Mouse (Mus musculus) thymus, postnatal 36 days (tissue): Measurements from ENCODE around the gene Col2a1.

Experiments used
- DNase-seq, 2 experiments: peaks; one replicate each; pipeline ENCODE4 v3.0.0; 2022; ENCODE audit warnings: mixed read lengths in 2 of 2

Col2a1 gene

DNA sequence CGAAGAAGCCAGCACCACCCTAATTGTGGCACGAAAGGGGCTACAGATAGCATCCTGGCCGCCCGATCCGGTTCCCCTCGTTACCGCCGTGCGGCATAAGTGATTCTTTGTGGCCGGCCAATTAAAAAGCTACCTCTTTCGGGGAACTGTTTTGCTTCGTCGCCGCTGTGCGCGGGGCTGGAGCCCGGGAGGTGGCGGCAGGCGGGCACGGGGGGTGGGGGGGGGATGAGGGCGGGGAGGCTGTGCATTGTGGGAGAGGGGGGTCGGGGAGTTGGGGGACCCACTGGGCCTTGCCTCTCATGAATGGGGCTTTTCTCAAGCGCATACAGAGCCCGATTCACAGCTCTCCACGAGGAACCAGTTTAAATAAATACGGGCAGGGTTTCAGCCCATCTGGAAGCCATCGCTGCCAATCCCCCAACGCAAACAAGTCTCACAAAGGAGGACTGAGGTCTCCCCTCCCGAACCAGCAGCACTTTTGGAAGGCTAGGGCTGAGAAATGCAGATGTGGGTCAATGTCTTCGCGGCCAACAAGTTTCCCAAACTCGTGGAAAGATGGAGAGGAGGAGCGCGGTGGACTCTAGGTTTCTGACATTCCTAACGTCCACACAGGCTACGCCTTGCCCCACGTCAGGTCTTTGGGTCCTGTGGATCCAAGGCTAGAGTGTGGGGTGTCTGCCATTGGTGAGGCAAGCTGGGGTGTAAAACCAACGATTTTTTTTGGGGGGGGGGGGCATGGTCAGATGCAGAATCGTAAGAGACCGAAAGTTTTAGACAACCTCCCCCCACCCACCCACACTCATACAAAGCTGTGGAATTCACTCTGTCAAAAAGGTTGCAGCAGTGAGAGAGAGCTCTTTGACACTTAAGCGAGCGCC, 2.1 kb downstream of the Col2a1 start:
- DNase-seq, result no peak

DNA sequence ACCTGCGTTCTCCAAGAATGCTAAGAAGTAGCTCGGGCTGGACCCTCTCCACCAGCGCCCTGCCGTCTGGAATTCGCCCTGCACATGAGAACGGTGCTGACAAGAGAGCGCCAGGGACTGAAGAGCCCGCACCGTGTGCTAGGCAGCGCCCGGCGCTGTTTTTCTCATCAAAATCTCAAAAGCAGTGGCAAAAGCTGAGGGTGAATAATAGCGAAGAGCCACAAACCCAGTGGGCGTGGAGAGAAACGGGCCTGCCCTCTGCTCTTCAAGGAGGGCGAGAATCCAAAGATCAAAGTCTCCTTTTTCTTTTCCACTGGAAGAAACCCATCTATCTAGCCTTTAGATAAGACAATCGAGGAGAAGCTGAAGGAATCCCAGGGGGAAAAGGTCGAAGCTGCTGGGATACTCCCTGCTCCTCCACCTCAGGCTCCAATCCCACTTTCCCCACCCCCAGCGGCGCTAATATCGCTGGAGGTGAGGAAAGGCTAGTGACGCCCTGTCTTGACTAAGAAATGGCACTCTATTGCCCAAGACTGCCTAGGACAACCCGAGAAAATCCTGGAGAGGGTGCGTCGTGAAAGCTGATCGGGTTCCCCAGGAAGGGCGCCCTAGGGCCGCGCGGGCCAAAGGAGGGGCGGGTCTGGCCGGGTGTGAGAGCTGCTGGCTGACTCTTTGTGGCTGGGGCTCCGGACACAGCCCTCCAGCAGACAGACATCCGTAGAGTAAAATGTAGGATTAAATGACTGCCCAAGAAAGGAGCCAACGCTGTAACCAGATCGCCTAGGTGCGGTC, 3.0 kb downstream of the Col2a1 start:
- no peak for DNase-seq

DNA sequence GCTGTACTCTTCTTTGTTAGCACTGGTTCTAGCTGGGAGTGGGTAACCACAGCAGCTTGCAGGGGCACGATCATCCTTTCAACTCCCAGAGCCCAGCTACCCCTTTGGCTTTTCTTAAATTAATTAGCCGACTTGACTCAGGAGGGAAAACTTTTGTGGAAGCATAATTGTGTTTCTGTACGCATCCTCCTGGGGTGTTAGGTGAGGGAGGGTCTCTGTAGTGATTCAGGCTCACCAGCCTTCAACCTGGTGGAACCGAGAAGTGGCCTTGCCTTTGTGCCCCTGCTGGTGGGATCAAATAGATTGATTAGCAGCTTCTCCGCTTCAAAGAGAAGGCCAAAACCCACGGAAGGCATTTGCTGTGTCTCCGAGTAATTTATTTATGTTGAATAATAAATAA, 4.5 kb downstream of the Col2a1 start:
- no peak for DNase-seq

DNA sequence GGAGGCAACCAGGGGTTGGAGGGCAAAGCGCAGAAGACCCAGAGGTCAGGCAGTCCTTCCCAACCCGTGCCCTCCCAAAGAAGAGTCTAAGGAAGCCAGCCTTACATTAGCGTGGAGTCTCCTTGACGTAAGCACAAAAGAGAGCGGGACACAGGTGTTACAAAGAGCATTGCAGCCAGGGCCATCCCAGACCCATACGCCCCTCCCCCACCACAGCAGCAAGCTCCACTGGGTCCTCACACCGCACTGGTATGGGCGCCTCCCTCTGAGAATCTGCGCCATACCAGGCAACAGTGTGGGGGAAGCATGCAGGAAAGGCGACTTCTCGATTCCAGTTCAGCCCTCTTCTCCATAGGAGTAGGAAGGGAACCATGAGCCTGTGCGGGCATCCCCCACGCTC, 4.9 kb downstream of the Col2a1 start:
- DNase-seq, result no peak

DNA sequence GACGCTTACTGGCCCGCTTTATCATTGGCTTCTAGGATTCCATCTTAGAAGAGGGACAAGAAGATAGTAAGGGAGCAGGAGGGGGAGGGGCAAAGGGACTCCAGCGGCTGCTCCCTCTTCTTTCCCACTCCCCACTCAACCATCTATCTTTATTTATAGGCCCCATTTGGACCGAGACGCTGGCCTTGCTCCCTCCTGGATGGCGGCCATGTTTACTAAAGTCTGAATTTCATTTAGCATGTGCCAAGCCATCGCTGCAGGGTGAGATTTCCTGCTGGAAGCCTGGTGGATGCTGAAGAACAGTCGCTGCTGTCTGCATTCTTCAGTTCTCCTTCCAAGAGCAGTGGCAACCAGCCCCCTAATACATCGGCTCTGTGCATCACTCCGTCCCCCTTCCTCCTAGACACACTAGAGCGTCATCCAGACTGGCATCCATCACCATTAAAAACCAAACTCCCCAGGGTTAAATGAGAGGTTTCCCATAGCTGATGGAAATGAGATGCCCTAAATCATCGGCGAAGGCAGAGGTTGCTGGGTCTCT, 7.7 kb downstream of the Col2a1 start:
- DNase-seq, result no peak

DNA sequence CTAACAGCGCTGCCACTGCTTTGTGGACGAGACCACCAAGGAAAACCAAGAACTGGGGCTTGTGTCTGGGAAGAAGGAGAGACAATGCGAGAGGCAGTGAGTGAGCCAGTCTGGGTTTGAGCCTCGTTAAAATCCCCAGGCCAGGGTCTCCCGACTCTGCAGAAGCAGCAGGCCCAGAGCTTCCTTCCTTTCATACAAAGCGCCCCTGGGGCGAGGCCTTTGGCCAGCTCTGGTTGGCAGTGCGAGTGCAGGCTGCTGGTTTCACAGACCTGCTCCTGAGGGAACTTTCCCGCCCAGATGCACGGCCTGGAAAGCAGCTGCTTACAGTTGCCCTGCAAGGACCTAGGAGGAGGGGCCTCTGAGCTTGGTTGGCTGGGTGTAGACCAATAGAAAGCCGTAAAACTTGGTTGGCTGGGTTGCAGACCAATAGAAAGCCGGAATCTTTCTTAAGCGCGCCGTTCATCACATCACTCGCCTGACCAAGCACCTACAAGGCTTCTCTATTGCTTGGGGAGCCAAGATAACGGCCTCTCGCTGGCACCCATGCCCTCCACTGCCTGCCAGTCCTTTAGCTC, 11.7 kb downstream of the Col2a1 start:
- DNase-seq, result peak; percentile 54 to 70

DNA sequence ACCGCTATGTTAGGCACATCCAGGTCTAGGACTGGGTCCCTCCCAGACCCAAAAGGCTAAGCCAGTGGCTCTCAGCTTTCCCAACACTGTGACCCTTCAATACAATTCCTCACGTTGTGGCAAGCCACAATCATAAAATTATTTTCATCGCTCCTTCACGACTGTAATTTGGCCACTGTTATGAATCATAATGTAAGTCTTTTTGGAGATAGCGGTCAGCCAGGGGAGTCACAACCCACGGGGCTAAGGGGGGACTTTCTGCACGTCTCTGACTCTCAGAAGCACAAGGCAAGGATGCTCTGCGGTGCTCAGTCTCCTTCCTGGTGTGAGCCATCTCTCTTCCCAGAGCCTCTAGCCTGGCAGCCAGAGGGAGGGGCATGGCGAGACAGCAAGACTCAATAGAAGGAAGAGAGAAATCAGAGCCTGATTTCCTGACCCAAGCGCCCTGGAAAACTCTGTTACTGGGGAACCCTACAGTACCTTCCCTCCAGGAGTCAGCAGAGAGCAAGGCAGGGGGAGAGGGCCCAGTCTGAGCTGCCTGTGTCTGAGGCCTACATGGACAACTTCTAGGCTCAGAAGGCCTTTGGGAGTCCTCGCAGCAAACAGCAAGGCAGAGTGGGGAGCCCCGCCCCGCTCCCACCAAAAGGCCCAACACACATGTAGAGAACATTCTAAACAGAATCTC, 12.3 kb downstream of the Col2a1 start:
- DNase-seq, result no peak

DNA sequence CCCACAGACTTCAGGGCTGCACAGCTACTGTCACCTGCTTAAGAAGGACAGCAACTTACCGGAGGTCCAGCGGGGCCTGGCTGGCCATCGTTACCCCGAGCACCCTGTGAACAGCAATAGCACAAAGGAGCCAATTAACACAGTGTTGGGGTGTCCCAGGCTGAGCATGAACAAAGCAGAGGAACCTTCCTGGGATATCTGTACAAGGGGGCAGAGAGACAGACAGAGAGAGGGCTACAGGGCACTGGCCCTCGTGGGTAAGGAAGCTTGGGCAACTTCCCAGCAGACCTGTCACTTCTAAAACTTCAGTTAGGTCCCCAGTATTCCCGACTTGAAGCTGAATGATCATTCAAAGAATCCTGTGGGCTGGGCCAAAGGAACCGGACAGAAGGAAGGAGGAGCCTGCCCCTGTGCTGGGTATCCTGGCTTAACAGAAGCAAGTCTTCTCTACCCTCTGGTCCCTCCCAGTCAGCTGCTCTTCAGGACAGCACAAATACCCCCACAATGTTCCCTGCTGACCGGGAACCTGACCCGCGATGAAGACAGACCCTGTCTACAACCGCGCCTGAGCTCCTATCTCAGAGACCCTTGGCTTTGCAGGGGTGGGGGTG, 13.1 kb downstream of the Col2a1 start:
- DNase-seq, result no peak

DNA sequence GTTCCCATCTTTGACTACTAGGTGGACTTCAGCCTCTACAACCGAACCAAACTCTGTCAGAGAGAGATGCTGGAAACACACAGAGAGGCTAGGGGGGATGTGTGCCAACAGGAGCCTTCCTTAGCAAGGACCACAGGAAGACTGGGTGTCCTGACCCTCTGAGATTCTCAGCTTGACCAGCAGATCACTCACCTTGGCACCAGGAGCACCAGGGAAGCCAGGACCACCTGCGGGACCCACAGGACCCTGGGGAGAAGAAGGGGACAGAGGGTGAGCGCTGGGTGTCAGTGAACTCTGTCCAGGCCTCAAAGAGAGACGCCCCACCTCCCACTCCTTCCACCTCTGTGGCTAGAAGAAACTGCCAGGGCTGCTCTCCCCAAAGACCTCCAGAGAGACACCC, 13.8 kb downstream of the Col2a1 start:
- no peak for DNase-seq

DNA sequence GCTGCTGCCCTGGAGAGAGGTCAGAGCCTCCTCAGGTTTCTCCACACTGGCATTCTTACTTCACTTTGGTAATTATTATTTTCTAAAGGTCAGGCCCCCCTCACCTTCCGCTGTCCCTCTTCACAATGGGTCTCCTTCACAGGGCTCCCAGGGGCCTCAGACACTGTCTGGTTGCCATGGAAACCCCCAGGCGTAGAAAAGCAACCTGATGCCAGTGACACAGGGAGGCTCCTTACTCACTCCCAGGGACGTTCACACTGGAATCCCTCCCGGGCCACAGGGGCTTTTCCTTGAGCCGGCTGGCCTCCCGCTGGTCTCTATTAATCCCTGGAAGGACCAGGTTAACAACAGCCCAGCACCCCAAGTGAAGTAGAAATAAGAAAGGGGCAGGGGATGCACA, 14.4 kb downstream of the Col2a1 start:
- DNase-seq, result no peak

DNA sequence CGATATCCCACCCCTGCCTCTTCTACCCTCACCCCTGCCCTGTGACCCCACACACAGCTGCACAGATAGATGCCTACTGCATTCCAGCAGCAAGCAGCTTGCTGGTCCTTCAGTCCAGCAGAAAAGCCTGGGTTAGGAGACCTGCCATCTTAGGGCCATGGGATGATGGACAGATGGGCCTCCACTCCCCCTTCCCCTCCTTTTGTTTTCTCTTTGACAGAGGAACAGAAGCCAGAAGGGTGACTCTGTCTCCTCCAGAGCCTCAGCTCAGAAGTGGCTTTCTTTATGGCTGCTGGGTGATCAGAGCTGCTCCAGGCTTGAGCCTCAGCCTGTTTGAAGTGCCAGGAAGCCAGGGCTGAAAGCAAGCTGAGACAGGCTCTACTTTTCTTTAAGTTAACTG, 15.0 kb downstream of the Col2a1 start:
- no peak for DNase-seq

DNA sequence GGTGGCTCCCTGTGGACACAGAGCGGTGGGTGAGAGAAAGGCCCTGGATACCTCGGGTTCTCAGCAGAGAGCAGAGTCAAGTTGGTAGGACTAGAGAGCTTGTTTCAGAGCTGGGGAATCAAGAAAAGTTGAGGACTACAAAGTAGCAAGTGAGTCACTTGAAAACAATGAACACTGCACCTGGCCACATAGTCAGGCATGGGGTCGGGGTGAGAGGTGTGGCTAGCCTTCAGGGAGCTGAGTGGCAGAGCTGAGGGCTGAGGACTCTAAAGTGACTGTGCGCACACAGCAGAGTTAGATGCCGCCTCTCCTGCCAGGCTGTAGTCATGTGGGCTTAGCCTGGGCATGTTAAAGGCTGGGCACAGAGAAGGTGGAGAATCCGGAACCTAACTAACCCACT, 22.9 kb downstream of the Col2a1 start:
- DNase-seq, result no peak

DNA sequence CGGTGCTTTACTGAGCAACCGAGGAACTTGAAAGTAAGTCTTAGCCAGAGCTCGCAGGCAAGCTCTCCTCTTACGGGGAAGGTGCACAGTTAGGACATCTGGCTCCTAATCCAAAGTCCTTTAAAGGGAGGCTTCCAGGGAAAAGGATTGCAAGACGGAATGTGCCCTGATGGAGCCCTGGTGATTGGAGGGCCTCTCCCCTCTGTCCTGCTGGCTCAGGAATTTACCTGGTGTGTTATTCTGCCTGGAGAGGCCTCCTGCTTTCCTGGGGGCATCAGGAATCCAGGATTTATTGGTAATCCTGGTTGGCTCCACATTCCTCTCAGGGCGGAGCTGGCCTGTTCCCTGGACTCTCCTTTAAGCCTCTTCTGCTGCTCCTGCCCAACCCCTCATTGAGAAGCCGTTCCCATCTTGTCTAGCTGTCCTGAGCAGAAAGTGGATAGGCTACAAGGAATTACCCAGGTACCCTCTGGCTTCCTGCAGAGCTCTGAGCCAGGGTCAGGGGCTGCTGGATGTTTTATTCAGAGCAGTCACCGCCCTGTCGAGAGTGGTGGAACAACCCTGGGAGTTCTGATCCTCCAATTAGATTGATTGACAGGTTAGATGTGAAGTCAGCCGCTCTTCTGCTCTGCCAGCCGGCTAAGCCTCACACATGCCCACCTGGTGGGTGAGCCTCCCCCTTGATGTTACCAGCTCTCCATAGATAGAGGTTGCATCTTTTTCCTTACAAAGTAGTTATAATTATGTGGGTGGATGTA, 31.1 kb downstream of the Col2a1 start:
- no peak for DNase-seq

DNA sequence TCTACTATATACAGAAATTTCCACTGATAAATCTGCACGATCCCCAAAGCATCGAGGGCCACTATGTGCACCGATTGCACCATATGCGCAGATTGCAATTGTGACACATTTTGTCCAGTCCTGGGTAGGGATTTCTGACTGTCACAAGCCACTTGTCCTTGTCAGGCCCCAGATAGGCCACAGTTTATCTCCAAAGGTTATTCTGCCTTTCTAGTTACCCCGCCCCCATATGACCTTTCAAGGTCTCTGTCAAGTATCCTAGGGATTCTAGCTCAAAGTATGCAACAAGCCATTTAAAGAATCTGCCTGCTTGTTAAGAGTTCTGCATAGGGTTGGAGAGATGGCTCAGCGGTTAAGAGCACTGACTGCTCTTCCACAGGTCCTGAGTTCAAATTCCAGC, 31.9 kb downstream of the Col2a1 start:
- DNase-seq, result no peak

DNA sequence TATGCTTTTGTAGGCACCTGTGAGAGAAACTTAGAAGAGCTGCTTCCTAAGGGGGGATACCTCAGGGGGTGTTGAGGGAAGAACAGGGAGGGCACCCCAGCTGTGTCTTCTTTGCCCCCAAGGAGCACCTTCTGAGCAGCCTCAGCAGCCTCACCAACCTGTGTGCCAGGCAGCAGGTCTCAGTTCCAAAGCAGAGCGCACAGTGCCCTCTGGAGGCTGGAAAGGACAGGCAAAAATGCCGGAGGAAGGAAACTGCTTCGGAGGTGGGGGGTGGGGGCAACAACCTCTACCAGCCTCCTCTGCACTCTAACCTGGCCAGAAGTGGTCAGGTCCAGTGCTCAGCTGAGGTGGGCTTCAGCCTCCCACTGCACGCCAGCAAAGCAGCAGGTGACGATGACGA, 34.2 kb downstream of the Col2a1 start:
- peak; percentile 41 to 49 for DNase-seq

DNA sequence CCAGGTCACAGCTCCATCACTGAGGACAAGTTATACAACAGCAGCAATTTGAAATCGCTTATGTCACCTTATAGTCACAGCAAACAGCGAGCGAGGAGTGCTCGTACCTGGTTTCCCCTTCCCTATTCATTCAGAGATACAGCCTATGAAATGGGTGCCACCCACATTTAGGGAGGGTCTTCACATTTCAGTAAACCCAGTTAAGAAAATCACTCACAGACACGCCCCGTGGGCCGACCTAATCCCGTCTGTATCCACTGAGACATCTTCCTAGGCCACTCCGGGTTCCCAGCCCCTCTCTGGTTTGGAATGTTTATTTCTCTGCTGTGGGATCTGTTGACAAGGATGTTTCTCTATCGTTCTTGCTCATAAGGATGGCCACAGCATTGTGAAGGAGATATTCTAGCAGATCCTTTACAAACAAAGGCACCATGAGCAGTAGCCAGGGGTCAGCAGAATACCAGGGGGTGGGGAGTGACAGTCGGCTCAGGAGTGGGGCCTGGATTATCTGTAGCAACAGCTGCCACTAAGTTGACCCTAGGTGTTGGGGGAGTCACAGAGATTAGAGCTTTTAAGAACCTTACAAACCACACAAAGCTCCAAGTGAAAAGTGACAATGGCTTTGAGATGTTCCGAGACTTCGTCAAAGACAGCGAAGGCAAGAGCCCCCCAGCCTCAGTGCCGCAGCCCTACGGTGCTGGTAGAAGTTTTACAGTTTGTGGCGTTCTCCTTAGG, 39.0 kb downstream of the Col2a1 start:
- DNase-seq, result no peak

DNA sequence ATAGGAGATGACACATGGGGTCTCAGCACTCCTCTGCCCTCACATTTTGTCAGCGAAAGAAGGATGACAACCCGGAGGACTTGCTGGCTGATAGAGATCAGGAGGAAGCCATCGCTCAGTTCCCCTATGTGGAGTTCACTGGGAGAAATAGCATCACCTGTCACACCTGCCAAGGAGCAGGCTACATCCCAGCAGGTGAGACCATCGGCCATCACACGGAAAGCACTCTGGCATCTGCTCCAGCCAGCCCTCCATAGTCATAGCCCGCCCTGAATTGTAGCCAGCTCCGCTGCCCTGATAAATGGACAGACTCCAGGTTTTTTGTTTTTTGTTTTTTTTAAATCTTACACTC, 39.7 kb downstream of the Col2a1 start:
- peak in 1 of 2 experiments; percentile 16 for DNase-seq

DNA sequence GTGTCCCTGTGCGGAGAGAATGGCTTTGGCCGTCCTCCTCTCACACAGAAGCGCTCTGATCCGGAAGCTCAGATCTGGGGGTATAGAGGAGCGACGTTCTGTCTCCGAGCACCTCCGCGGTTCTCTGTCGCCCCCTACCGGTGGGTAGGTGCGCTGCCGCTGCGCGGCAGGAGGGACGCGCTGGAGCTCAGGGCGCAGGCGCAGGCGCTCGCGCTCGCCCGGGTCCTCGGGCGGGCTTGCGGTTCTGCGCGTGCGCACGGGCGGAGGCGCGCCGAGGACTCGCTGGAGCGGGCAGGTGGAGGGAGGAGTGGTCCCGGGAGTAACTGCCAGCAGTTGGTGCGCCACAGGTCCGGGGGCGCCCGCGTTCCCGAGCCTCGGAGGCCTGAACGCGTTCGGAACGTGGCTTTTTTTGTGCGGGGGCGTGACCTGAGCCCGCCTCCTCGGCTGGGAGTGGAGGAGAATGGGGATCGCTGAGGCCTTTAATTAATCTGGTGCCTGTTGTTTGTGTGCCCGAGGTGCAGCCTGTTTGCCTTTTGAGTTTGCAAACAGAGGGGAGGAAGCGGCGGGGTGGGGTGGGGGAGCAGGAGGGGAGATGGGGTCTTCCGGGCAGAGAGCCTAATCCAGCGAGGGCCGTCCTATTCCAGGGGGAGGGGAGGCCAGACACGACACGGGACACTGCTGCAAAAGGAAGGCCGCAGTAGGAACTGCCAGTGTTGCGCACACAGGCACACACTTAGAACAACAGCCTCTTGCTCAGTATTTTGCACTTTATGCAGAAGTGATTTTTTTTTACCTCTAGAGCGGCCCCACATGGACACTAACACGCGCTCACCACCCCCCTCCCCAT, 40.3 kb downstream of the Col2a1 start, which contains the start of gene Tmem106c:
TSS of gene Tmem106c (plus strand) at position 212 of the 847 bp plus-strand sequence.
- DNase-seq, result peak; percentile 94 to 96

DNA sequence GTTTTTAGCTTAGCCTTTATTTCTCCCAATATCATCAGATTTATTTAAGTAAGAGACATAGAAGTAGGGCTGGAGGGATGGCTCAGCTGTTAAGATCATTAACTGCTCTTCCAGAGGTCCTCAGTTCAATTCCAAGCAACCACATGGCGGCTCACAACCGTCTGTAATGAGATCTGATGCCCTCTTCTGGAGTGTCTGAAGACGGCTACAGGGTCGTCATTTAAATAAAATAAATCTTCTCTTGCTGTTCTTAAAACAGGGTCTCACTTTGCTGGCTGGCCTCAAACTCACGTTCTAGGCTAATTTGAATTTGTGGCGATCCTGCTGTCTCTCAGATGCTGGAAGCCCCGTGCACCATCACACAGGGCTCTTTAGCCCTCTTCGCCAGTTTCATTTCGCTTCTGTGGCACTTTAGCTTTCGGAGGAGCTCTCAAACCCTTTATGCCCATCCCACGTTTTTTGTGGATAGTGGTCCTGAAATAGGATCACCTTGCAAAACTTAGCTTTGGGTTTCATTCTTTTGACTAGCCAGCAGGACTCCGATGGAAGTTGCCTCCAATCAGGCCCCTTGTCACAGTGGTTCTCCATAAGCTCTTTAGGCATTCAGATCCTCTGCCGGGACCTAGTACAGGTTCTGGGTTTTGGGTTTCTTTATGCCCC, 41.0 kb downstream of the Col2a1 start:
- DNase-seq, result peak in 1 of 2 experiments; percentile 15
